Mouse (Mus musculus) forebrain, embryonic 16.5 days (tissue): ENCODE measurements at regions not wholly inside any gene's neighbourhood (a gene's known extent, or its start where the extent isn't known, plus 50 kb on each side); places are given as distances from the start of the nearest gene placed in this dataset.

Source experiments
- ATAC-seq: fragments of 200-750 bp; cut with Nextera tagmentation; 2 replicates; pipeline ENCODE4 v1.8.0; 2017; ENCODE audit warnings: mild to moderate bottlenecking, moderate library complexity
- H3K27ac ChIP-seq: fragments of 300-500 bp; sonication (generic); 2 replicates; pipeline ENCODE4 v1.5.1; 2014; ENCODE audit warnings: low read length, control low read depth
- H3K27me3 ChIP-seq: fragments of 300-500 bp; sonication (generic); replicated peaks from 2 replicates; pipeline ENCODE4 v1.6.1; 2014; ENCODE audit warnings: low read length; ENCODE audit not compliant: control insufficient read depth, insufficient read depth
- H3K36me3 ChIP-seq: fragments of 300-500 bp; sonication (generic); 2 replicates; pipeline ENCODE4 v1.6.1; 2014; ENCODE audit not compliant: control insufficient read depth, insufficient read depth
- H3K4me1 ChIP-seq: fragments of 300-500 bp; sonication (generic); replicated peaks from 2 replicates; pipeline ENCODE4 v1.6.1; 2014; ENCODE audit warnings: low read length; ENCODE audit not compliant: control insufficient read depth, insufficient read depth
- H3K4me2 ChIP-seq: fragments of 300-500 bp; sonication (generic); 2 replicates; pipeline ENCODE4 v1.6.1; 2014; ENCODE audit warnings: mild to moderate bottlenecking, low read length, control low read depth
- H3K4me3 ChIP-seq: fragments of 300-500 bp; sonication (generic); replicated peaks from 2 replicates; pipeline ENCODE4 v1.5.1; 2014; ENCODE audit warnings: mild to moderate bottlenecking, low read length, control low read depth
- H3K9ac ChIP-seq: fragments of 300-500 bp; sonication (generic); replicated peaks from 2 replicates; pipeline ENCODE4 v1.6.1; 2014; ENCODE audit warnings: low read depth, low read length, control low read depth
- H3K9me3 ChIP-seq: fragments of 300-500 bp; sonication (generic); 2 replicates; pipeline ENCODE4 v1.6.1; 2016; ENCODE audit warnings: low read length; ENCODE audit not compliant: control insufficient read depth
- WGBS: fragments of 180-500 bp; shearing (Covaris S2); extraction: QIAGEN DNeasy Blood & Tissue Kit; methylation state at CpG from one replicate; pipeline ENCODE4 v1.1.7; 2014; 5-methylcytosine and 5-hydroxymethylcytosine counted together

GRCm38 (mm10) chr10:26434586-26434985 lies 58.8 kb upstream of the L3mbtl3 start:
- no peaks in the 10 kb centered on the region for H3K27me3 ChIP-seq
- H3K9me3 ChIP-seq = no peaks in the 10 kb centered on the region
- H3K4me1 ChIP-seq = no peaks in the 10 kb centered on the region
- no peak overlapping the region for H3K4me3 ChIP-seq
- no peak overlapping the region for H3K27ac ChIP-seq
- no peak for ATAC-seq
- WGBS = 95% methylated on average over 11 of the region's 11 CpGs
- H3K36me3 ChIP-seq = no peaks in the 10 kb centered on the region
- no peak overlapping the region for H3K9ac ChIP-seq
- no peak overlapping the region for H3K4me2 ChIP-seq

GRCm38 (mm10) chr10:26440720-26441119 lies 64.9 kb upstream of the L3mbtl3 start:
- Histone ChIP-seq H3K36me3 (no peaks in the 10 kb centered on the region), H3K9me3 (no peaks in the 10 kb centered on the region), H3K4me3 (no peak overlapping the region), H3K27me3 (no peaks in the 10 kb centered on the region), H3K9ac (no peak overlapping the region), H3K27ac (no peak overlapping the region), H3K4me1 (no peaks in the 10 kb centered on the region), H3K4me2 (no peak overlapping the region)
- 97% methylated on average over 1 of the region's 1 CpGs for WGBS
- no peak for ATAC-seq

GRCm38 (mm10) chr10:26484311-26484710 lies 108.5 kb upstream of the L3mbtl3 start:
- H3K4me2 ChIP-seq = no peak overlapping the region
- WGBS = 41% methylated on average over 4 of the region's 4 CpGs
- no peaks in the 10 kb centered on the region for H3K9me3 ChIP-seq
- no peak overlapping the region for H3K9ac ChIP-seq
- H3K4me1 ChIP-seq = no peaks in the 10 kb centered on the region
- no peak overlapping the region for H3K27ac ChIP-seq
- H3K36me3 ChIP-seq = no peaks in the 10 kb centered on the region
- no peak overlapping the region for H3K4me3 ChIP-seq
- H3K27me3 ChIP-seq = no peaks in the 10 kb centered on the region
- no peak for ATAC-seq

DNA sequence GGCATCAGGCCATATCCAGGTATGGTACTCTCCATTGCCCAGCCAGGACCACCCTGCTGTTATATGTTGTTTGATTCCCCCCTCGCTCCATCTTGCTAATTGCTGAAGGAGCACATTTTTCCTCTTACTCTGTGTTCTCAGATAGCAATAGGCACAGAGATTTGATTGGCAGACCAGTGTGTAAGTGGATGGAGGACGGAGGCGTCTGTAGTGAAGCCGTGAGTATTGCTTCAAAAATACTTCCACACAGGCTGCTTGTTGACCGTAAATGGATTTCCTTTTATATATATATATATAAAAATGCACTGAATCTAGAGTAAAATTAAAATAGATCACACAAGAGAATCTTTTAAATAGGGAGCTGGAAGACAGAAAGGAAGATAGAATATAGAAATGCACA lies 115.6 kb upstream of the L3mbtl3 start:
- Histone ChIP-seq H3K4me1 (no peaks in the 10 kb centered on the region), H3K4me2 (no peak overlapping the region), H3K27me3 (no peaks in the 10 kb centered on the region), H3K27ac (no peak overlapping the region), H3K9ac (no peak overlapping the region), H3K4me3 (no peak overlapping the region), H3K9me3 (no peaks in the 10 kb centered on the region), H3K36me3 (no peaks in the 10 kb centered on the region)
- 89% methylated on average over 5 of the region's 5 CpGs for WGBS
- no peak for ATAC-seq

DNA sequence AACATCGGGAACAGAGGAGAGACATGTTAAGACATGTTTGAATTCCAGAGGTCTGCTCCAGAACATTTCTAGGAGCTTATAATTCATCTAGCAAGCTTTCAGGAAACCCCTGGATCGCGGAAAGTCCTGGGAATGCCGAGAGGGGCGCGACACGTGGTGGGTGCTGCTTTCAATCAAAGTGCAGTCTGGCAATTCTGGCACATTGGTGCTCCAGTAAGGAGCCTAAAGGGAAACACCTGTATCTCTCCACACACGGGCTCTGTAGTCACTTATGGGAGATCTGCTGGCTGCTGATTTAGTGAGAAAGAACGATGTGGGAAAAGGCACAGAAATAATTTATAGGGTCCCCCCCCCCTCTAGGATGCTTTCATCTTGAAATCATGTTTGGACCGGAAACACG lies 116.4 kb upstream of the L3mbtl3 start:
- Histone ChIP-seq H3K27me3 (no peaks in the 10 kb centered on the region), H3K9ac (no peak overlapping the region), H3K9me3 (no peaks in the 10 kb centered on the region), H3K36me3 (no peaks in the 10 kb centered on the region), H3K4me1 (no peaks in the 10 kb centered on the region), H3K4me2 (no peak overlapping the region), H3K4me3 (no peak overlapping the region), H3K27ac (no peak overlapping the region)
- 82% methylated on average over 11 of the region's 11 CpGs for WGBS
- no peak for ATAC-seq

DNA sequence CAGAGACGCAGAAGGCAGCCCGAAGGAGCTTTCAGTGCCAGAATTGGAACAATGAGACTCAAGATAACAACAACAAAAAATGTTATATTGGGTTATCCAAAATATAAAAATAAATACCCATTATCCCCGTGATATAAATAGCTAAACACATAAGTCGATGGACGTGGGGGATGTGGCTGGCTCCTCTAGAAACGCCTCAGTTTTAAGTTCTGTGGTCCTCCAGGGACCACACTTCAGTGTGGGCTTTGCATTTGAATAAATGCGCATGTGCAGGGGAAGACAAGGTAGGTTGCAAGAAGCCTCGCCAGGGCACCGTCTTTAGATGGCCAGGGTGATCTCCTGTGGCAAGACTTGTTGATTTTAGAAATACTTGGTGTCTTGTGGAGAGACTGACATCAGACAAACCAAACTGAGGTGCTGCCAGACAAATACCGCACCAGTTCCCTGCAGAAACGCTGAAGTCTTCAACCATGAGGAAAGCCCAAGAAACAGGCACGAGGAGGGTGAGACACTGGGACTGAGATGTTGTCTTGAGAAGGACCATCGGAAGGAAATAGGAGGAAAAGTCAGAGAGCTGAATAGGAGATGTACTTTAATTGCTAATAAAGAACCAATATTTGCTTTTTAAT lies 117.2 kb upstream of the L3mbtl3 start:
- H3K4me3 ChIP-seq = no peak overlapping the region
- 86% methylated on average over 13 of the region's 13 CpGs for WGBS
- no peak overlapping the region for H3K9ac ChIP-seq
- H3K27me3 ChIP-seq = no peaks in the 10 kb centered on the region
- no peaks in the 10 kb centered on the region for H3K9me3 ChIP-seq
- H3K4me1 ChIP-seq = no peaks in the 10 kb centered on the region
- no peak for ATAC-seq
- no peaks in the 10 kb centered on the region for H3K36me3 ChIP-seq
- no peak overlapping the region for H3K27ac ChIP-seq
- H3K4me2 ChIP-seq = no peak overlapping the region

GRCm38 (mm10) chr10:26493801-26494200 lies 118.0 kb upstream of the L3mbtl3 start:
- WGBS = 93% methylated on average over 2 of the region's 2 CpGs
- no peak overlapping the region for H3K4me2 ChIP-seq
- no peak overlapping the region for H3K9ac ChIP-seq
- H3K27ac ChIP-seq = no peak overlapping the region
- H3K4me1 ChIP-seq = no peaks in the 10 kb centered on the region
- no peaks in the 10 kb centered on the region for H3K27me3 ChIP-seq
- H3K36me3 ChIP-seq = no peaks in the 10 kb centered on the region
- H3K9me3 ChIP-seq = no peaks in the 10 kb centered on the region
- no peak overlapping the region for H3K4me3 ChIP-seq
- no peak for ATAC-seq

DNA sequence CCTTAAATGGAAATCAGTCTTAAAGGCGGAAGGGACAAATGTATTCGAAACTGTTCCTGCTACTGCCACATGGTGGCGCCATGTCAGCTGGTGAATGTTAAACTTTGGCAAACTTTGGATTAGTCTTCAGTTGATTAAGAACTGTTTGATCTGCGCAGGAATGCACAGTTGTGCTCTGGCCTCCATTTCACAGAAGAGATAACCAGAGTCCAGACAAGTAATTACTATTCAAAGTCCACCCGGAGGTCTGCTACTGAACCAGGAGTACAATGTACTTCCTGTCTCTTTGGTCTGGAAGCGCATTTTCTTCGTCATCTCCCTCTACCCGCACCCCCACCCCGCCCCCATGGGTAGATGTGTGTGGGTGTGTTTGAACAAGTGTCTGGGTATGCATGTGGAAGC lies 118.6 kb upstream of the L3mbtl3 start:
- ATAC-seq = no peak
- 63% methylated on average over 9 of the region's 9 CpGs for WGBS
- Histone ChIP-seq H3K4me1 (no peaks in the 10 kb centered on the region), H3K4me2 (no peak overlapping the region), H3K4me3 (no peak overlapping the region), H3K9me3 (no peaks in the 10 kb centered on the region), H3K36me3 (no peaks in the 10 kb centered on the region), H3K27me3 (no peaks in the 10 kb centered on the region), H3K27ac (no peak overlapping the region), H3K9ac (no peak overlapping the region)

DNA sequence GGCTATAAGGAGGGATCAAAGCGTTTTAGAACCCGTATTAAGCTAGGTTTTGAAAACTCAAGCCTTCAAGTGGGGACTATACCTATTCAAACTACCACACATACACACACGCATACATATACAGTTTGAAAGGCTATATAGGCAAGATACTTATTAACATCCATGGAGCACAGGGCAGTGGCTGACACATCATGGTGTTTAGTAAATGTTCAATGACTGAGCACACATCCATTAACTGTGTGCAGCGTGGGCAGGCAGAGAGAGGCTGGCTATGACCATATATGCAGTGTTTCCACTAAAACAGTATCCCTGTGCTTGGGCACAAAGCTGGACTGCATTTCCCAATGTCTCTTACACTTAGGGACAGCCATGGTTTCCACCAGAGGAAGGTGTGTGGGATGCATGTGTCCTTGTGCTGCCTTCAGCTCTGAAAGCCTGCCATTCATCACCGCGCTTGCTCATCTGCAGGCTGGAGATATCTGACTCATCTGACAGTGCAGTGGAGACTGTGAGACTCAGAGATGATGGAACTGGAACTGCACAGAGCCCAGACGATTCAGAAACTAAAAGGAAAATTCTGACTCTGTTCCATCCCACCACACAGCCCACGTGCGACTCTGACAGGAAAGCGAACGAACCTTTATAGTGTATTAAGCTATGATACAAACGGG lies 124.6 kb upstream of the L3mbtl3 start:
- Histone ChIP-seq H3K9ac (no peak overlapping the region), H3K4me3 (no peak overlapping the region), H3K27me3 (no peaks in the 10 kb centered on the region), H3K4me2 (no peak overlapping the region), H3K9me3 (no peaks in the 10 kb centered on the region), H3K27ac (no peak overlapping the region), H3K4me1 (no peaks in the 10 kb centered on the region), H3K36me3 (no peaks in the 10 kb centered on the region)
- ATAC-seq = no peak
- WGBS = 76% methylated on average over 12 of the region's 12 CpGs

GRCm38 (mm10) chr10:26520879-26521278 lies 145.1 kb upstream of the L3mbtl3 start:
- 88% methylated on average over 6 of the region's 6 CpGs for WGBS
- Histone ChIP-seq H3K9ac (no peak overlapping the region), H3K9me3 (no peaks in the 10 kb centered on the region), H3K27me3 (no peaks in the 10 kb centered on the region), H3K27ac (no peak overlapping the region), H3K36me3 (no peaks in the 10 kb centered on the region), H3K4me2 (no peak overlapping the region), H3K4me1 (no peaks in the 10 kb centered on the region; the same call in 1 of the 2 replicates), H3K4me3 (no peak overlapping the region)
- ATAC-seq = no peak
